In genomic region chr4:154927899-154928337, GRCm38 (mm10) we compare ENCODE assay signal across 1 mouse cellular context.
TF ChIP-seq lines count a peak whose summit lies in the region.

No protein-coding gene starts in this region.

TF ChIP-seq in CH12.LX, 34 proteins besides CTCF, POLR2A, EP300 and RAD21 (continued from another document):
- TF ChIP-seq POLR2AphosphoS2 (IDR thresholded peaks at IDR 0.05; ENCODE audit: low read depth, low read length), result 0 out of 2 replicates have a peak, but pooled peaks have one; percentile 19
- TF ChIP-seq MYC (IDR thresholded peaks at IDR 0.05; ENCODE audit: low read depth, low read length), result 0 out of 2 replicates have a peak, but pooled peaks have one; percentile 9
- peak; percentile 61; the same call in 1 of the 2 replicates for TF ChIP-seq TBP (conservative IDR thresholded peaks at IDR 0.05; ENCODE audit: low read depth, low read length)
